Mouse (Mus musculus) forebrain, embryonic 10.5 days (tissue): ENCODE measurements at regions not wholly inside any gene's neighbourhood (a gene's known extent, or its start where the extent isn't known, plus 50 kb on each side); places are given as distances from the start of the nearest gene placed in this dataset.

Source experiments
- DNase-seq: peaks from one replicate; pipeline ENCODE4 v3.0.0-alpha.2; 2017; ENCODE audit warnings: low spot score; ENCODE audit errors: extremely low spot score
- H3K27ac ChIP-seq: fragments of 300-500 bp; sonication (generic); 2 replicates; pipeline ENCODE4 v1.5.1; 2016; ENCODE audit warnings: mild to moderate bottlenecking
- H3K27me3 ChIP-seq: fragments of 300-500 bp; sonication (generic); 2 replicates; pipeline ENCODE4 v1.6.1; 2016; ENCODE audit warnings: mild to moderate bottlenecking; ENCODE audit not compliant: poor library complexity, severe bottlenecking
- H3K36me3 ChIP-seq: fragments of 300-500 bp; sonication (generic); replicated peaks from 2 replicates; pipeline ENCODE4 v1.6.1; 2016; ENCODE audit warnings: mild to moderate bottlenecking, moderate library complexity
- H3K4me1 ChIP-seq: fragments of 300-500 bp; sonication (generic); 2 replicates; pipeline ENCODE4 v1.6.1; 2016
- H3K4me3 ChIP-seq: fragments of 300-500 bp; sonication (generic); 2 replicates; pipeline ENCODE4 v1.5.1; 2016; ENCODE audit warnings: mild to moderate bottlenecking, moderate library complexity
- H3K9me3 ChIP-seq: fragments of 300-500 bp; sonication (generic); 2 replicates; pipeline ENCODE4 v1.6.1; 2016; ENCODE audit warnings: mild to moderate bottlenecking, moderate library complexity
- WGBS: fragments of 180-500 bp; shearing (Covaris S2); methylation state at CpG from one replicate; pipeline ENCODE4 v1.1.7; 2016; 5-methylcytosine and 5-hydroxymethylcytosine counted together

DNA sequence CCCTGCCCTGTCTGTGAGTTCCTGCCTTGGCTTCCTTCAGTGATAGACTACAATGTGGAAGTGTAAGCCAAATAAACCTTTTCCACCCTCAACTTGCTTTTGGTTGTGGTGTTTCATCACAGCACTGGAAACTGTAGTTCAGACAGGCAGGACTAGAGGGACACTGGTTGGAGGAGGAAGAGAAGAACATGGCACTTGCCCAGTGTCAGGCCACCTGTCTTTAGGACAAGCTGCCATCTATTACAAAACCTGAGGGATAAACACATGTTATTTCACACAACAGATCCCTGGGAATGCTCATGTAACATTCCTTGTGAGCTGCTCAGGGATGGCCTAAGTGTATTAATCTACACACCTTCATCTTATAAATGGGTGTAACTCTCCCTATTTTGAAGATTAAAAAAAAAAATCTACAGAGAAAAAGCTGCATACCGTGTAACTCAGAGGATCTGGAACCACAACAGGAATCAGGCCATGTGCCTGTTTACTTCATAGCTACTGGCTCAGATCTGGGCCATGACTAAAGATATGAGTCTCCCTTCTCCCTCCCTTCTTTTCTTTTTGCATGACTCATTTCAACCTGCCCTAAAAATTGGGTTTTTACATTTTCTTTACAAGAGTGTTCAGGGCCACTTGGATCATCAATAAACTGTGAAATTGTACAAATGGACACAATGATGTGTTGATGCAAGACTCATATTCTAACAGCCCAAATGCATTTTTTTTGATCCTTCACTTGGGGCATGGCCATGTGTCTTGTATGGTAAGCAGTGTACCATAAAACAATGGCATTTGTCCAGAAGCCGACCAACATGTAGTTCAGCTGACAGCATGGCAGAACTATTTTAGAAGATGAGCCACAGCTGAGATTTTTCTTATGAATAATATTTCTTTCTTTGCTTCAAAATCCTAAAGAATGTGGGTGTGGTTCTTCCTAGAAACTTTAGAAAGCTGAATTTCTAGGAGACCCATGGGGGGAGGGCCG lies 513.1 kb downstream of the Adam3 start:
- no peaks in the 10 kb centered on the region for H3K36me3 ChIP-seq
- no peaks in the 10 kb centered on the region for H3K4me1 ChIP-seq
- no peaks in the 10 kb centered on the region for H3K27me3 ChIP-seq
- no peak for DNase-seq
- WGBS = 89% methylated on average over 3 of the region's 3 CpGs
- H3K27ac ChIP-seq = no peak overlapping the region
- H3K9me3 ChIP-seq = no peaks in the 10 kb centered on the region
- H3K4me3 ChIP-seq = no peak overlapping the region

DNA sequence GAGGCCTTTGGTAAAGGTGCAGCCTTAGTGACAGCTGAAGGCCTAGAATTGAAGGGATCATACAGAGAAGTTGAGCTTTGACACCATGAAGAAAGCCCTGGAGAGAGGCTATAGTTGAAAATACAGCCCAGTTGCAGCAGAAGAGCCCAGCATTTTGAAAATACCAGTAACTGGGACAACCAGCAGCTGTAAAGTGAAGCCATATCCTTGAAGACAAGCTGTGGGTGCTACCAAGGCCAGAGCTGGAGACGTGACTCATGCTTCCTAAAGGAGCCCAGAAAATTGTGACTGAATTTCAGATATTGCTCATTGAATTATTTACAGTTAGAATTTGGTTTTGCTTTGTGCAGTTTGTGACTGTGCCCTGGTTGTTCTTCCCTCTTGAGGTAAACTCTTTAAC lies 514.6 kb downstream of the Adam3 start:
- H3K27me3 ChIP-seq = no peaks in the 10 kb centered on the region
- no peak overlapping the region for H3K27ac ChIP-seq
- no peak for DNase-seq
- no peaks in the 10 kb centered on the region for H3K9me3 ChIP-seq
- no peaks in the 10 kb centered on the region for H3K4me1 ChIP-seq
- no peak overlapping the region for H3K4me3 ChIP-seq
- 89% methylated on average over 1 of the region's 1 CpGs for WGBS
- no peaks in the 10 kb centered on the region for H3K36me3 ChIP-seq
